Comparison of ENCODE assay signal across 8 mouse cellular contexts in the genomic region with DNA sequence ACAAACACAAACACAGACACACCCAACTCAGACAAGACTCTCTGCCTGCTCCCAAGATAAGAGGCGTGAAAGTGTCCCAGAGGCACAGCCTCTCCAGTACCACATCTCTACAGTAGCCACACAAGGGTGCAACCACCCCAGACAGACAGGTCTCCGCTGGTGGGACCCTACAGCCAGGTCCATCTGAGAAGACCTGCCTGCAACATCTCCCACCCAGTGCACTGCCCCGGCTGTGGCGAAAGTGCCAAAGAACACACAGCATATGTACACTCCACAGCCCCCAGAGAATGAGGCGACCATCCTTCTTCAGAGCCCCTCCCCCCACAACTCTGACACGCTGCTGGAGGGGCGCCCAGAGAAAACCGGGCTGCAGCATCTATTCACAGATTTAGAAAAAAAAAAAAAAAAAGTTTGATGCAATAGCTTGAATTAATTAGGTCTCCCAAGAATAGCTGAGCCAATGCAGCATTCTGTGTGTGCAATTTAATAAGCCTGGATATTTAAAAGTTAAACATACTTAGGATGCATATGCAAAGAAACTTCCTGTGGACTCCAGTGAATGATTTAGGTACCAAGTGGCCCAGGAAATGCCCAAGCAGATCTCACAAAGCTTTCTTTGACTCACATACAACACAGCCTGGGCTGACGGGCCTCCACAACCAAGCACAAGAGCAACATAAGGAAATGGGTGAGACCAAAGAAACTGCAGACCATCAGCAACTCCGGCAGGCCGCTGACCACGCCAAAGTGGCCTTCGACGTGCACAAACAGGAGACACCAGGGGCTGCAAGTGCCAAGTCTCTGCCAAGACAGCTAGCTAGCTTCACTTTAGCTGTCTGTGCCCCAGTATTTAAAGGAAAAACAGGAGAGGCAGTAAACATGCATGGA. TPM values are rescaled to one million over a fixed set of nuclear protein-coding genes. Genes with fewer than 3 reads are reported as not detected.
DNase-seq lines count a peak whose midpoint lies in the region; ATAC-seq and TF ChIP-seq lines count a peak whose summit lies in the region.

No protein-coding gene starts in this region.

- H3K36me3 ChIP-seq in lung, postnatal 0 days (ENCODE audit: insufficient read depth, low read length): no peaks in the 10 kb centered on the region
- H3K36me3 ChIP-seq in forebrain, embryonic 14.5 days (ENCODE audit: control insufficient read depth, insufficient read depth, low read length): no peaks in the 10 kb centered on the region
- H3K36me3 ChIP-seq in limb, embryonic 12.5 days: peaks cover 8% of the 10 kb centered on the region; the same call in 1 of the 2 replicates

- H3K9ac ChIP-seq in lung, postnatal 0 days (replicated peaks; ENCODE audit: low read depth): peak overlapping the region; percentile 84
- peak overlapping the region; percentile 93 for H3K9ac ChIP-seq in forebrain, embryonic 14.5 days (ENCODE audit: low read length)
- peak overlapping the region; percentile 97 for H3K9ac ChIP-seq in limb, embryonic 12.5 days (replicated peaks)

- no peak for TF ChIP-seq POLR2A in cerebellum, adult 2 months (IDR thresholded peaks at IDR 0.05; ENCODE audit: borderline replicate concordance, insufficient read depth, low read length)
- TF ChIP-seq POLR2A in olfactory bulb, adult 2 months (IDR thresholded peaks at IDR 0.05; ENCODE audit: insufficient read depth, low read depth, low read length): no peak

- H3K4me2 ChIP-seq in lung, postnatal 0 days (replicated peaks; ENCODE audit: low read depth, low read length): peak overlapping the region; percentile 83
- H3K4me2 ChIP-seq in forebrain, embryonic 14.5 days (ENCODE audit: low read length): peak overlapping the region; percentile 99
- peak overlapping the region; percentile 99 for H3K4me2 ChIP-seq in limb, embryonic 12.5 days

- H3K9me3 ChIP-seq in lung, postnatal 0 days (ENCODE audit: low read length): no peaks in the 10 kb centered on the region
- no peaks in the 10 kb centered on the region for H3K9me3 ChIP-seq in forebrain, embryonic 14.5 days (replicated peaks; ENCODE audit: control insufficient read depth, low read length)
- no peaks in the 10 kb centered on the region for H3K9me3 ChIP-seq in limb, embryonic 12.5 days

- peak in 1 of 2 experiments; percentile 52 for DNase-seq in cerebellum, adult 2 months
- DNase-seq in cerebellum, adult 18-20 months: no peak
- DNase-seq in lung, postnatal 0 days (ENCODE audit: low spot score): peak; percentile 45
- DNase-seq in lung, adult 18-20 months: no peak
- DNase-seq in forebrain, embryonic 14.5 days (ENCODE audit: low spot score): peak; percentile 88
- no peak for DNase-seq in frontal cortex, postnatal 14 days (ENCODE audit: low spot score in 2 of 2)

- 3% methylated on average over 14 of the region's 14 CpGs for WGBS in cerebellum, adult 2 months
- 6% methylated on average over 14 of the region's 14 CpGs for WGBS in lung, postnatal 0 days
- 3% methylated on average over 14 of the region's 14 CpGs for WGBS in forebrain, embryonic 14.5 days
- WGBS in limb, embryonic 12.5 days: 12% methylated on average over 14 of the region's 14 CpGs
- WGBS in olfactory bulb, adult 2 months: under 1% methylated on average over 14 of the region's 14 CpGs

- H3K27ac ChIP-seq in cerebellum, adult 2 months (ENCODE audit: insufficient read depth, low read length): peak overlapping the region; percentile 47
- peak overlapping the region; percentile 97 for H3K27ac ChIP-seq in lung, postnatal 0 days (ENCODE audit: low read length)
- peak overlapping the region; percentile 94; the same call in 1 of the 2 replicates for H3K27ac ChIP-seq in forebrain, embryonic 14.5 days (ENCODE audit: low read depth, low read length)
- H3K27ac ChIP-seq in limb, embryonic 12.5 days: no peak overlapping the region
- 0 out of 2 replicates have a peak overlapping the region, but pooled peaks have one; percentile 0 for H3K27ac ChIP-seq in olfactory bulb, adult 2 months (ENCODE audit: insufficient read depth, low read depth, low read length)

- no peak for ATAC-seq in lung, postnatal 0 days
- ATAC-seq in forebrain, embryonic 14.5 days: no peak
- no peak for ATAC-seq in limb, embryonic 12.5 days (ENCODE audit: insufficient number of reproducible peaks, insufficient read depth, low FRiP score, low TSS enrichment, low read depth)

- no peaks in the 10 kb centered on the region for H3K27me3 ChIP-seq in cerebellum, adult 2 months (ENCODE audit: control insufficient read depth, insufficient read depth, low read length)
- H3K27me3 ChIP-seq in lung, postnatal 0 days (replicated peaks; ENCODE audit: insufficient read depth, low read length): no peaks in the 10 kb centered on the region
- H3K27me3 ChIP-seq in forebrain, embryonic 14.5 days (replicated peaks; ENCODE audit: control insufficient read depth, insufficient read depth, low read length): no peaks in the 10 kb centered on the region
- H3K27me3 ChIP-seq in limb, embryonic 12.5 days: no peaks in the 10 kb centered on the region

- TF ChIP-seq EP300 in lung, postnatal 0 days (IDR thresholded peaks at IDR 0.05): no peak

- H3K4me3 ChIP-seq in cerebellum, adult 2 months (replicated peaks; ENCODE audit: insufficient read depth, low read depth, low read length): peak overlapping the region; percentile 97
- H3K4me3 ChIP-seq in lung, postnatal 0 days (ENCODE audit: low read depth, low read length): peak overlapping the region; percentile 92
- peak overlapping the region; percentile 80 for H3K4me3 ChIP-seq in forebrain, embryonic 14.5 days (ENCODE audit: low read depth, low read length)
- H3K4me3 ChIP-seq in limb, embryonic 12.5 days (replicated peaks): peak overlapping the region; percentile 96
- H3K4me3 ChIP-seq in olfactory bulb, adult 2 months (ENCODE audit: insufficient read depth, low read depth, low read length): peak overlapping the region; percentile 67

- peaks cover 19% of the 10 kb centered on the region for H3K4me1 ChIP-seq in cerebellum, adult 2 months (ENCODE audit: control insufficient read depth, insufficient read depth, low read length)
- peaks cover 49% of the 10 kb centered on the region for H3K4me1 ChIP-seq in lung, postnatal 0 days (ENCODE audit: insufficient read depth, low read depth, low read length)
- H3K4me1 ChIP-seq in forebrain, embryonic 14.5 days (ENCODE audit: control insufficient read depth, insufficient read depth, low read length): peaks cover 54% of the 10 kb centered on the region
- H3K4me1 ChIP-seq in limb, embryonic 12.5 days (replicated peaks): peaks cover 65% of the 10 kb centered on the region
- H3K4me1 ChIP-seq in olfactory bulb, adult 2 months (ENCODE audit: control insufficient read depth, insufficient read depth, low read length): peaks cover 43% of the 10 kb centered on the region

- TF ChIP-seq CTCF in cerebellum, adult 2 months (IDR thresholded peaks at IDR 0.05; ENCODE audit: borderline replicate concordance, insufficient read depth, low read depth, low read length): no peak
- no peak for TF ChIP-seq CTCF in lung, postnatal 0 days (IDR thresholded peaks at IDR 0.05)
- TF ChIP-seq CTCF in olfactory bulb, adult 2 months (IDR thresholded peaks at IDR 0.05; ENCODE audit: insufficient read depth, low read depth, low read length): no peak

RNA-seq across cellular contexts. Expression of a gene that starts 1.9 kb away (rescaled TPM):
- 87.2 and 106 TPM in 2 replicates for polyA plus RNA-seq in cerebellum, adult 2 months (2012; rRNA removed)
- 22.6 and 23.2 TPM in 2 replicates for polyA plus RNA-seq in lung, postnatal 0 days (2015; fragmentation: Nextera tagmentation; extraction: Ambion mirVana)
- 16.2 and 17.1 TPM in 2 replicates for polyA plus RNA-seq in forebrain, embryonic 14.5 days (2014; fragmentation: Nextera tagmentation; extraction: Ambion mirVana)
- polyA plus RNA-seq in limb, embryonic 12.5 days (2016; fragmentation: Nextera tagmentation; extraction: Ambion mirVana): 18.4 and 18.8 TPM in 2 replicates
- polyA plus RNA-seq in olfactory bulb, adult 2 months (2012; ENCODE audit: insufficient read depth, insufficient read length, low replicate concordance, missing spikeins): not detected in 2 replicates

RNA-seq across cellular contexts. Expression of a gene that starts 29.1 kb away (rescaled TPM):
- polyA plus RNA-seq in cerebellum, adult 2 months (2012; rRNA removed): 94.5 and 109 TPM in 2 replicates
- polyA plus RNA-seq in lung, postnatal 0 days (2015; fragmentation: Nextera tagmentation; extraction: Ambion mirVana): 61.4 and 66.6 TPM in 2 replicates
- polyA plus RNA-seq in forebrain, embryonic 14.5 days (2014; fragmentation: Nextera tagmentation; extraction: Ambion mirVana): 81.2 and 87.4 TPM in 2 replicates
- polyA plus RNA-seq in limb, embryonic 12.5 days (2016; fragmentation: Nextera tagmentation; extraction: Ambion mirVana): 96.0 and 99.2 TPM in 2 replicates
- not detected in 2 replicates for polyA plus RNA-seq in olfactory bulb, adult 2 months (2012; ENCODE audit: insufficient read depth, insufficient read length, low replicate concordance, missing spikeins)

Comparison
In these comparisons a context has a peak if more than half of its experiments do, and no peak if none do; other contexts are left out.
1. DNase-seq: peak in lung, postnatal 0 days (single experiment) and forebrain, embryonic 14.5 days (single experiment); none in cerebellum, adult 18-20 months (0 of 2), lung, adult 18-20 months (0 of 2) and frontal cortex, postnatal 14 days (0 of 2).
2. RNA of a gene that starts 29.1 kb away (polyA plus RNA-seq): 96.0 to 99.2 TPM in limb, embryonic 12.5 days, 94.5 to 109 TPM in cerebellum, adult 2 months, 81.2 to 87.4 TPM in forebrain, embryonic 14.5 days and 61.4 to 66.6 TPM in lung, postnatal 0 days; not detected in olfactory bulb, adult 2 months; every median in the first group is over 10 times any median in the second.
3. Peak in every context shown above with its lines, with median percentiles within 50 percentile points of each other: H3K4me3 ChIP-seq, H3K4me2 ChIP-seq and H3K9ac ChIP-seq.